In the genomic region with DNA sequence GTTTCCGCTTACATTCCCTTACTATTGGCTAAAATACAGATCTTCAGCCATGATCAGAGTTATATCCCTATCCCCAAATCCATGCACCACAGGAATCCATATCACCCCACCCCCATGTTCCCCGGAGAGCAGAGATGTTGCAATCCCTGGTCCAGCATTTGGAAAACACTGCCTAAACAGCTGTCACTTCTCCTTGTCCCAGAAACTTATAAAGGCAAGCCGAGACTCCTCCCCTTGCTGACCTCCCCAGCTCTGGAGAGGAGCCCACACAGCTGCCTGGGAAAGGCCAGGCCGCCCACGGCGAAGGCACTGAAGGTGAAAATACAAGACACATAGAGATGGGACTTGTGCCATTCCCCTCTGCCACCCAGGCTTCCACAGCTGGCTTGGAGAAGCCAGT, we compare ENCODE assay signal across 9 mouse cellular contexts. TPM values are rescaled to one million over a fixed set of nuclear protein-coding genes. Genes with fewer than 3 reads are reported as not detected.
DNase-seq lines count a peak whose midpoint lies in the region; ATAC-seq and TF ChIP-seq lines count a peak whose summit lies in the region.
"Had no signal": no experiment of that assay in that cellular context is flagged by ENCODE, and none has a peak within 500 bp of the region (broad histone marks: within the 10 kb centered on the region; RNA-seq: fewer than 3 reads in every experiment).

No protein-coding gene starts in this region.

- H3K4me2 ChIP-seq in kidney, postnatal 0 days (ENCODE audit: low read length) = no peak overlapping the region
- H3K4me2 ChIP-seq in forebrain, postnatal 0 days (ENCODE audit: low read depth) = no peak overlapping the region
- H3K4me2 ChIP-seq: heart, embryonic 13.5 days had no signal

- H3K4me1 ChIP-seq in heart, embryonic 10.5 days = peaks cover 18% of the 10 kb centered on the region
- peaks cover 24% of the 10 kb centered on the region for H3K4me1 ChIP-seq in kidney, postnatal 0 days (replicated peaks; ENCODE audit: insufficient read depth, low read length)
- H3K4me1 ChIP-seq in forebrain, postnatal 0 days (ENCODE audit: insufficient read depth) = no peaks in the 10 kb centered on the region

- 85% methylated on average over 6 of the region's 6 CpGs for WGBS in heart, embryonic 10.5 days
- 47% methylated on average over 6 of the region's 6 CpGs for WGBS in kidney, postnatal 0 days
- WGBS in forebrain, postnatal 0 days = 85% methylated on average over 6 of the region's 6 CpGs

- no peaks in the 10 kb centered on the region for H3K9me3 ChIP-seq in heart, embryonic 10.5 days
- no peaks in the 10 kb centered on the region for H3K9me3 ChIP-seq in kidney, postnatal 0 days (replicated peaks; ENCODE audit: low read length)
- H3K9me3 ChIP-seq in forebrain, postnatal 0 days (ENCODE audit: low read length) = no peaks in the 10 kb centered on the region
- H3K9me3 ChIP-seq: heart, embryonic 13.5 days had no signal

- H3K27ac ChIP-seq in heart, embryonic 10.5 days = no peak overlapping the region
- peak overlapping the region; percentile 88 for H3K27ac ChIP-seq in kidney, postnatal 0 days
- H3K27ac ChIP-seq in forebrain, postnatal 0 days (ENCODE audit: low read depth, low read length) = no peak overlapping the region
- H3K27ac ChIP-seq: heart, embryonic 13.5 days had no signal

- intact Hi-C loops in left cerebral cortex, postnatal 25 days (cut with DNase I) = no loop called here

- no peak overlapping the region for H3K9ac ChIP-seq in kidney, postnatal 0 days (ENCODE audit: low read depth, low read length)
- no peak overlapping the region for H3K9ac ChIP-seq in forebrain, postnatal 0 days
- H3K9ac ChIP-seq: heart, embryonic 13.5 days had no signal

- 0 out of 2 replicates have a peak, but pooled peaks cover 3% of the 10 kb centered on the region for H3K36me3 ChIP-seq in heart, embryonic 10.5 days
- 0 out of 2 replicates have a peak, but pooled peaks cover 3% of the 10 kb centered on the region for H3K36me3 ChIP-seq in kidney, postnatal 0 days (ENCODE audit: insufficient read depth, low read length)
- H3K36me3 ChIP-seq in forebrain, postnatal 0 days (ENCODE audit: insufficient read depth) = peaks cover 70% of the 10 kb centered on the region

- H3K27me3 ChIP-seq in heart, embryonic 10.5 days (ENCODE audit: insufficient read depth, poor library complexity, severe bottlenecking) = no peaks in the 10 kb centered on the region
- H3K27me3 ChIP-seq in kidney, postnatal 0 days (ENCODE audit: insufficient read depth, low read length) = no peaks in the 10 kb centered on the region
- H3K27me3 ChIP-seq in forebrain, postnatal 0 days (ENCODE audit: insufficient read depth, low read length) = no peaks in the 10 kb centered on the region
- H3K27me3 ChIP-seq: heart, embryonic 13.5 days had no signal

- DNase-seq in right cerebral cortex, adult 18-20 months = peak; percentile 31
- DNase-seq in right cerebral cortex, postnatal 14 days = no peak
- DNase-seq in heart, embryonic 10.5 days (ENCODE audit: low spot score) = peak; percentile 56
- peak; percentile 87 for DNase-seq in kidney, postnatal 0 days (ENCODE audit: low spot score)
- DNase-seq in ovary, postnatal 10 days (ENCODE audit: low spot score) = peak; percentile 54
- DNase-seq in left cerebral cortex, postnatal 25 days (ENCODE audit: low spot score in 2 of 2) = no peak
- DNase-seq in forebrain, postnatal 0 days = no peak
- DNase-seq in thymus, postnatal 10 days (ENCODE audit: low spot score in 2 of 2) = no peak

- H3K4me3 ChIP-seq in heart, embryonic 10.5 days = no peak overlapping the region
- H3K4me3 ChIP-seq in kidney, postnatal 0 days (replicated peaks; ENCODE audit: low read depth, low read length) = no peak overlapping the region
- H3K4me3 ChIP-seq in forebrain, postnatal 0 days (ENCODE audit: low read depth, low read length) = no peak overlapping the region
- H3K4me3 ChIP-seq: heart, embryonic 13.5 days had no signal

- TF ChIP-seq CTCF in kidney, postnatal 0 days (IDR thresholded peaks at IDR 0.05; ENCODE audit: low read depth) = no peak
- TF ChIP-seq CTCF in forebrain, postnatal 0 days (IDR thresholded peaks at IDR 0.05; ENCODE audit: low read depth) = no peak

- ATAC-seq in kidney, postnatal 0 days (replicated peaks; ENCODE audit: low FRiP score, low read depth) = no peak; the same call in 1 of the 2 replicates
- ATAC-seq in forebrain, postnatal 0 days = no peak

RNA-seq across cellular contexts. Expression of a gene that starts 14.4 kb away (rescaled TPM):
- 0.91 and 2.9 TPM in 2 replicates for polyA plus RNA-seq in heart, embryonic 10.5 days (2016; fragmentation: Nextera tagmentation; extraction: Ambion mirVana)
- 5.0 and 5.6 TPM in 2 replicates for polyA plus RNA-seq in kidney, postnatal 0 days (2015; fragmentation: Nextera tagmentation; extraction: Ambion mirVana)
- 10 to 100 TPM; 32.7 to 37.1 TPM for total RNA-seq in left cerebral cortex, postnatal 25 days (2021)
- total RNA-seq in forebrain, postnatal 0 days (2014; rRNA removed) = 43.2 and 48.8 TPM in 2 replicates
- 20.6 and 21.2 TPM in 2 replicates for polyA plus RNA-seq in forebrain, postnatal 0 days (2015; fragmentation: Nextera tagmentation; extraction: Ambion mirVana)

RNA-seq across cellular contexts. Expression of a gene that starts 26.3 kb away (rescaled TPM):
- polyA plus RNA-seq in heart, embryonic 10.5 days (2016; fragmentation: Nextera tagmentation; extraction: Ambion mirVana) = 0.05 TPM in 1 of 2 replicates, not detected in the other
- polyA plus RNA-seq in kidney, postnatal 0 days (2015; fragmentation: Nextera tagmentation; extraction: Ambion mirVana) = 0.56 and 0.74 TPM in 2 replicates
- 1 to 10 TPM; 7.6 to 8.7 TPM for total RNA-seq in left cerebral cortex, postnatal 25 days (2021)
- 3.2 and 3.5 TPM in 2 replicates for total RNA-seq in forebrain, postnatal 0 days (2014; rRNA removed)
- polyA plus RNA-seq in forebrain, postnatal 0 days (2015; fragmentation: Nextera tagmentation; extraction: Ambion mirVana) = 0.63 and 1.1 TPM in 2 replicates

RNA-seq across cellular contexts. Expression of a gene that starts 58.7 kb away (rescaled TPM):
- polyA plus RNA-seq in heart, embryonic 10.5 days (2016; fragmentation: Nextera tagmentation; extraction: Ambion mirVana) = 20.4 and 21.3 TPM in 2 replicates
- polyA plus RNA-seq in kidney, postnatal 0 days (2015; fragmentation: Nextera tagmentation; extraction: Ambion mirVana) = 10.7 and 14.6 TPM in 2 replicates
- total RNA-seq in left cerebral cortex, postnatal 25 days (2021) = 1 to 10 TPM; 1.8 to 2.6 TPM
- 4.3 and 4.4 TPM in 2 replicates for total RNA-seq in forebrain, postnatal 0 days (2014; rRNA removed)
- 2.9 and 3.2 TPM in 2 replicates for polyA plus RNA-seq in forebrain, postnatal 0 days (2015; fragmentation: Nextera tagmentation; extraction: Ambion mirVana)

RNA-seq across cellular contexts. Expression of a gene that starts 59.2 kb away (rescaled TPM):
- not detected in 2 replicates for polyA plus RNA-seq in heart, embryonic 10.5 days (2016; fragmentation: Nextera tagmentation; extraction: Ambion mirVana)
- polyA plus RNA-seq in kidney, postnatal 0 days (2015; fragmentation: Nextera tagmentation; extraction: Ambion mirVana) = not detected in 2 replicates
- not detected for total RNA-seq in left cerebral cortex, postnatal 25 days (2021)
- not detected in 2 replicates for total RNA-seq in forebrain, postnatal 0 days (2014; rRNA removed)
- 0.04 TPM in 1 of 2 replicates, not detected in the other for polyA plus RNA-seq in forebrain, postnatal 0 days (2015; fragmentation: Nextera tagmentation; extraction: Ambion mirVana)
- polyA plus RNA-seq: heart, embryonic 13.5 days had no signal

Comparison
In these comparisons a context has a peak if more than half of its experiments do, and no peak if none do; other contexts are left out.
1. DNase-seq: peak in right cerebral cortex, adult 18-20 months (single experiment), heart, embryonic 10.5 days (single experiment), kidney, postnatal 0 days (single experiment) and ovary, postnatal 10 days (single experiment); none in right cerebral cortex, postnatal 14 days (single experiment), left cerebral cortex, postnatal 25 days (0 of 2), forebrain, postnatal 0 days (single experiment) and thymus, postnatal 10 days (0 of 2).